Mouse (Mus musculus) intestine, postnatal 0 days (tissue): Measurements from ENCODE around the gene 4933400A11Rik. TPM values are rescaled to one million over a fixed set of nuclear protein-coding genes. Genes with fewer than 3 reads are reported as not detected.

Experiments
- ATAC-seq: fragments of 200-750 bp; cut with Nextera tagmentation; 2 replicates; pipeline ENCODE4 v1.8.0; 2017; ENCODE audit warnings: mild to moderate bottlenecking, moderate TSS enrichment, moderate library complexity
- H3K27ac ChIP-seq: fragments of 300-500 bp; sonication (generic); 2 replicates; pipeline ENCODE4 v1.5.1; 2014; ENCODE audit warnings: mild to moderate bottlenecking, low read depth, low read length, moderate library complexity
- H3K27me3 ChIP-seq: fragments of 300-500 bp; sonication (generic); replicated peaks from 2 replicates; pipeline ENCODE4 v1.6.1; 2014; ENCODE audit warnings: low read length, mixed read lengths; ENCODE audit not compliant: control insufficient read depth, insufficient read depth
- H3K36me3 ChIP-seq: fragments of 300-500 bp; sonication (generic); 2 replicates; pipeline ENCODE4 v1.6.1; 2014; ENCODE audit warnings: mild to moderate bottlenecking, moderate library complexity; ENCODE audit not compliant: control insufficient read depth, insufficient read depth
- H3K4me1 ChIP-seq: fragments of 300-500 bp; sonication (generic); replicated peaks from 2 replicates; pipeline ENCODE4 v1.6.1; 2014; ENCODE audit warnings: antibody characterized with exemption, low read length, mixed read lengths; ENCODE audit not compliant: control insufficient read depth, insufficient read depth
- H3K4me2 ChIP-seq: fragments of 300-500 bp; sonication (generic); replicated peaks from 2 replicates; pipeline ENCODE4 v1.6.1; 2014; ENCODE audit warnings: low read depth, mild to moderate bottlenecking, moderate library complexity
- H3K4me3 ChIP-seq: fragments of 300-500 bp; sonication (generic); 2 replicates; pipeline ENCODE4 v1.5.1; 2014; ENCODE audit warnings: low read depth, low read length
- H3K9ac ChIP-seq: fragments of 300-500 bp; sonication (generic); 2 replicates; pipeline ENCODE4 v1.6.1; 2014; ENCODE audit warnings: mild to moderate bottlenecking, low read depth, low read length
- H3K9me3 ChIP-seq: fragments of 300-500 bp; sonication (generic); 2 replicates; pipeline ENCODE4 v1.6.1; 2016; ENCODE audit warnings: mixed run types; ENCODE audit not compliant: control insufficient read depth
- CTCF ChIP-seq: sonication (generic); IDR thresholded peaks from 2 replicates; pipeline ENCODE4 v1.5.1; 2016; ENCODE audit warnings: low read depth, mild to moderate bottlenecking, control low read depth, antibody characterized with exemption, moderate library complexity
- WGBS: fragments of 180-500 bp; shearing (Covaris S2); extraction: QIAGEN DNeasy Blood & Tissue Kit; methylation state at CpG from one replicate; pipeline ENCODE4 v1.1.7; 2014; 5-methylcytosine and 5-hydroxymethylcytosine counted together
- polyA plus RNA-seq: library from polyadenylated mRNA; unstranded; fragments of >200 nt; fragmentation: Nextera tagmentation; extraction: Ambion mirVana; gene quantifications from 2 replicates; pipeline ENCODE4 v1.2.1, GENCODE M21; 2015

The 4933400A11Rik gene
- polyA plus RNA-seq, 1 experiment from 2014 or later = not detected

DNA sequence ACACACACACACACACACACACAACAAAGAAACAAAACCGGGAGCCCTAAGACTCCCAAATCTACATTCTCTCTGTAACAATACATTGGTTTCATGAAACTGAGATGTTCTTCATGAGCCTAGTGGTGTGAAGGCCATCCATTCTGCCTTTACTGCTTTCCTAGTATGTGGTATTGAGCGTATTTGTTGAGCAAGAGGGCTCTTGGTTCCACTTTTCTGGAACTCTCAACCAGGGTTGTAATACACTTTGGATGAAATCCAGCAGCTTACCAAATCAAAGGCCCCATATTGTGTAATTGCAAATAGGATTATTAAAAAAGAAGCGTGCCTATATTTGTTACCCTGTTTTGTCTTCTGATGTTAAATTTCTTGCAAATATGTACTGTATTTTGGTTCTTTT is 28.3 kb upstream of the 4933400A11Rik start:
- no peak overlapping the region for H3K4me2 ChIP-seq
- no peak for TF ChIP-seq CTCF
- H3K36me3 ChIP-seq = no peaks in the 10 kb centered on the region
- no peak for ATAC-seq
- H3K9me3 ChIP-seq = no peaks in the 10 kb centered on the region
- H3K4me1 ChIP-seq = no peaks in the 10 kb centered on the region
- no peak overlapping the region for H3K4me3 ChIP-seq
- WGBS = 86% methylated on average over 3 of the region's 3 CpGs
- H3K27me3 ChIP-seq = no peaks in the 10 kb centered on the region
- H3K9ac ChIP-seq = no peak overlapping the region
- no peak overlapping the region for H3K27ac ChIP-seq

DNA sequence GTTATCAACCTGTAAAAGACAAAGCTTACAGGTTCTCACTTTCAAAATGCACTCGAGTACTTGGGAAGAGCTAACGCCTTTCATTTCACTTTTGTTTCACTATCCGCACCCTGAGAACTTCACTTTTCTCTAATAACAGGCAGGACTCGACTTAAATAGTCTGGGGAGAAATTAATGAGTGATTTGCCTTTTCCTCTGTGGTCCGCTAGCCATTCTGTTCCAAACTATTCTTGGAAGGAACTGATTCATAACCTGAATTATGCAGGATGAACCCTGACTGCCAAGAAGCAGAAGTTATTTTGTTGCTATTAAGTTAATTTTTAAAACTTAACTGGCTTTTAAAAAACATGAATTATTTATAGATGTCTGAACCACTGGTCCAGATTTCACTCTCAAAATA is 26.4 kb upstream of the 4933400A11Rik start:
- 68% methylated on average over 5 of the region's 5 CpGs for WGBS
- Histone ChIP-seq H3K4me3 (no peak overlapping the region), H3K4me1 (no peaks in the 10 kb centered on the region), H3K9ac (no peak overlapping the region), H3K27ac (no peak overlapping the region), H3K4me2 (no peak overlapping the region), H3K9me3 (no peaks in the 10 kb centered on the region), H3K36me3 (no peaks in the 10 kb centered on the region), H3K27me3 (no peaks in the 10 kb centered on the region)
- ATAC-seq = no peak
- TF ChIP-seq CTCF = no peak

DNA sequence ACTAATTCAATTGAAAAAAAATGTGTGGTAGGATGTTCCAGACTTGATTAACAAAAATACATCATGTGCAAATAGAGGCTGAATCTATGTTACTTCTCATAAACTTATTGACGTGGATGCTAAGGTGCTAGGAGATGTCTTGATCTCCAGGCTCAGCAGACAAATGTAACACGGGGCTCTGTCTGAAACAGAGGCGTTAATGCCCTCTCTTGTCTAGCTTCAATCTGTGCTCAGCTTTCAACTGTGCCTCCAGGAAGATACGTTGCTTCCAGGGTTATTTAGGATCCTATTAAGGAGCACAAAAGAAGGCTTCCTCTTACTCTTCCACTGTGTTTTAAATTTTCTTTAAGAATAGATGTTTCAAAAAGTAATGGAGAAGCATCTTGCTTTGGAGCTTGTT is 20.8 kb upstream of the 4933400A11Rik start:
- TF ChIP-seq CTCF = no peak
- Histone ChIP-seq H3K27me3 (no peaks in the 10 kb centered on the region), H3K9me3 (no peaks in the 10 kb centered on the region)

DNA sequence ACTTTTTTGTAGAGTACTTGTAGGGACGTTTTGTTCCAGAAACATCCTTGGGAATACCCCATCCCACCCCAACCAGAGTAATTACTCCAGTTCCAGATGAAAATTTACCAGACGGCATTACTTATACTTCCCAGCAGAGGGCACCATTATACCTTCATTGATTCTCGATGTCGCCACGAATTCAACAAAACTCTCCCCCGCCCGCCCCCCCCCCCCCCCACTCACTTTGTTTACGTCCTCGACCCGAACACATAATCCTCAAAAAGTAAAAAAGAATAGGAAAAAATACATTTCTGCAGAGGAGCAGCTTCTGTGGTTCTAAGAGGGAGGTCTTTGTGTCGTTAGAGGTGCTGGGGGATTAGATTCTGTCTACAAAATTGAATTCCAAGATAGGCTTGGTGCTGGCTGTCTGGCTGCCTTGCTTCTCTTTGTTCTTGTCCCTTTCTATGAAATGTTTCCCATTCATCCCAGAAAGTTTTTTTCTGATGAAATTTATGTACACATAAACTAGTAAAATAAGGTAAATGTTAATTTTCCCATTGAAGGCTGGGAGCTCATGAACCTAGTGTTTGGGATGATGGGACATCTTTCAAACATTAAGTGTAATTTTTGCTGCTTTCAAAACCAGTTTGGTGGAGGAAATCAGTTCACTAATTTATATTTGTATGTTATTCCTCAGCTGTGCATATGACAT is 19.7 kb upstream of the 4933400A11Rik start:
- Histone ChIP-seq H3K27ac (no peak overlapping the region), H3K27me3 (no peaks in the 10 kb centered on the region), H3K36me3 (no peaks in the 10 kb centered on the region), H3K4me2 (peak overlapping the region; percentile 47), H3K9me3 (no peaks in the 10 kb centered on the region), H3K9ac (no peak overlapping the region), H3K4me1 (no peaks in the 10 kb centered on the region), H3K4me3 (no peak overlapping the region)
- peak; percentile 55 for TF ChIP-seq CTCF
- no peak for ATAC-seq
- WGBS = 11% methylated on average over 11 of the region's 11 CpGs

More for the DNA sequence above, 20.8 kb upstream of the 4933400A11Rik start:
- no peaks in the 10 kb centered on the region for H3K36me3 ChIP-seq
- no peak for ATAC-seq
- WGBS = 69% methylated on average over 4 of the region's 4 CpGs
- no peak overlapping the region for H3K27ac ChIP-seq
- no peak overlapping the region for H3K4me3 ChIP-seq
- no peaks in the 10 kb centered on the region for H3K4me1 ChIP-seq
- no peak overlapping the region for H3K9ac ChIP-seq
- no peak overlapping the region for H3K4me2 ChIP-seq

DNA sequence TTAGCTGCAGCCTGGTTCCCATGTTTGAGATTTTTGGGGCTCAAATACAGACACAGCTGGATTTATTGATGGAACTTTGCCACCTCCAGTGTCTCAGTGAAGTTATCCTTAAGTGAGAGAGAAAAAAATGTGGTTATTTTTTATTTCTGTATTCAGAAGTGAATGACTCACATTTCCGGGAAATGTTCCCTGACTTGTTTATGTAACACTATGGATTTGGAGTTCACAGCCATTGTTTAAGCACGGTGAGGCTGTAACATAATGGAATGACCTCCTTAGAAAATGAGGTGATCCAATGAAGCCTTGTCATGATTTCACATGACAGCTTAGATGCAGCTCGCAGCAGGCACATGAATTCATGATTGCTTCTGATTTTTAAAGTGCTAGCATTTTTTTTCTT is 17.7 kb upstream of the 4933400A11Rik start:
- 50% methylated on average over 3 of the region's 3 CpGs for WGBS
- Histone ChIP-seq H3K36me3 (no peaks in the 10 kb centered on the region), H3K4me1 (no peaks in the 10 kb centered on the region), H3K4me2 (no peak overlapping the region), H3K9me3 (no peaks in the 10 kb centered on the region), H3K4me3 (no peak overlapping the region), H3K27me3 (no peaks in the 10 kb centered on the region), H3K9ac (no peak overlapping the region), H3K27ac (no peak overlapping the region)
- no peak for TF ChIP-seq CTCF
- no peak for ATAC-seq

DNA sequence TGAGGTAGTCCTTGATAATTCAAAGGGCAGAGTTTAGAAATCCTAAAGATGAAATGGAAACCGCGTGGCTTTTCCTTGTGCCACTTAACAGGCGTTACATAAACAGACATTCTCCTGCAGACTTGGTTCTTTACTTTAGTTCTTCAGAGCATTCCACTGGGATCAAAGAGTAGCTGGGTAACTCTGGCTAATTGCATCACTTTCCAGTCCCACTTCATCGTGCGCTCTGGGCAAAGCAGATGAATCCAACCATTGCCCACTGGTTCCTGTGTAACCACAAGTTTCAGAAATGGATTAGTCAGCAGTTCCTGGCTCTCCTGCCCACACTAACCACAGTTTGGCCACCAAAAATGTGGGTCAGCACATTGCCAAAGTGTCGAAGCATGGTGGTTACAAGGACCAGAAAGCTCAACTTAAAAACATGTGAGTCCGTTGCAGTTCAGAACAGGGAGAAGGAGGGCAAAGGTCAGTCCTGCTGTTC is 15.4 kb upstream of the 4933400A11Rik start:
- no peak overlapping the region for H3K4me2 ChIP-seq
- H3K4me1 ChIP-seq = no peaks in the 10 kb centered on the region
- H3K27me3 ChIP-seq = no peaks in the 10 kb centered on the region
- no peak overlapping the region for H3K4me3 ChIP-seq
- no peaks in the 10 kb centered on the region for H3K36me3 ChIP-seq
- TF ChIP-seq CTCF = no peak
- H3K9ac ChIP-seq = no peak overlapping the region
- H3K9me3 ChIP-seq = no peaks in the 10 kb centered on the region
- no peak for ATAC-seq
- H3K27ac ChIP-seq = no peak overlapping the region
- 64% methylated on average over 7 of the region's 7 CpGs for WGBS
